Mouse (Mus musculus) spleen, adult 18-20 months (tissue): ENCODE results near the gene Frmpd1.

Source experiments
- DNase-seq, 2 experiments: peaks; one replicate each; pipeline ENCODE4 v3.0.0; 2022; ENCODE audit warnings: mixed read lengths in 2 of 2

Frmpd1 gene

DNA sequence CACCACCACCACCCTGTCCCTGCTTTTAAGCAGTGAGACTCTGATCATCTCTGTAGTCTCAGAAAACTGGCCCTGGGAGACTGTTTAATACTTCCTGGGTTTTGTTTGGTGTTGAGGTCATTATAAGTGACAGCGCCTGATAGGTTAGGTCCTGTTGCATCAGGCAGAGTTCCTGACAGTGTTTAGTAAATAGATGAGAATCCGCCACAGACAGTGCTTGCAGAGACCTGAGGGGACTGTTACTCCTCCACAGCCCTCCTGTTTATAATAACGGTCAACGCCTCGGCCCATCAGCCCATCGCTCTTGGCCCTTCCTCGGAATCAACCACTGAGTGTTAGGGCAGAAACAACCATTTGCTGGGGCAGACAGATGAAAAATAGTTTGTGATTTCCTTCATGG, 57.5 kb downstream of the Frmpd1 start:
- no peak for DNase-seq

DNA sequence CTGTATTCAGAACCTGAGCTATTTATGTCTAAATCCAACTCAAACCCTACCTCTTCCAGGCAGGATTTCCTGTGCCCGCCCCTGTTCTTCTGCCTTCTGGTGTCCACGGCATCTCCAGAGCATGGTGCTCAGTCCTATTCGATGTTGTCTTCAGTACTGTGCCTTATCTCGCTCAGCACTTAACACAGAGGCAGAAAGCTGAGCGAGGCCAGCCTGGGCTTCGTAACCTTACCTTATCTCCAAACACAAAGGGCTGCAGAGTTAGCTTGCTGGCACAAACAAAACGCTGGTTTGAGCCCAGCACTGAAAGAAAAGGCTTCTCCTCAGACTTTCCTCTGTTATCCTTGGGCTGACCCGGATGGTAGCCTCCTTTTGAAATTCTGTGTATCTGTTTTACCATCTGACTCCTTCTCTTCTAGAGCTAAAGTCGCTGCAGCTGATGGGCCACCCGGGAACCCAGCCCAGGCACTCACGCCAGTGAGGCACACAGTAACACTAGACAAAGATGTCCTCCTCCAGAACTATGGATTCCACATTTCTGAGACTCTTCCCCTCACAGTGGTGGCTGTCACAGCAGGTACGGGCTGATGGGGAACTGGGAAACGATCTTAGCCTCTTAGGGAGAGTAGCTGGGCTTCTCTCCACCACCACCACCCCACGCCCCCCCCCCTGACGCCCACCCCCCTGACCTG, 58.7 kb downstream of the Frmpd1 start:
- DNase-seq = no peak

DNA sequence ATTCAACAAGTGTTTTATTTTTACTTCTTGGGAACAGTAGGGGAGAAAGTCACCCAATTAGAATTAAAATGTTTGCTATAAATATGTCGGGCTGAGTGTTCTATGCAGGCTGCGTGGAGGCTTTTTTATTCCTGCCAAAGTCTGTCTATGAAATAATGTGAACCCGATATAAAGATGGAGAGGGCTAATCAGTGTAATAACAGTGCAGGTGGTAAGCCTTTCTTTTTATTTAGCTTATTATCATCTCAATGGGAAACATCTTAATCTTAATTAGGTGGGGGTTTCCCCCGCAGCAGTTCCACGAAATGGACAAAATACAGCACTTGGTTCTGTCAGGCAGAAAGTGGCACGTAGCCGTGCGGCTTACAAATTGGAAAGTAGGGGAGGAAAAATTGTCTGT, 66.6 kb downstream of the Frmpd1 start:
- no peak for DNase-seq

DNA sequence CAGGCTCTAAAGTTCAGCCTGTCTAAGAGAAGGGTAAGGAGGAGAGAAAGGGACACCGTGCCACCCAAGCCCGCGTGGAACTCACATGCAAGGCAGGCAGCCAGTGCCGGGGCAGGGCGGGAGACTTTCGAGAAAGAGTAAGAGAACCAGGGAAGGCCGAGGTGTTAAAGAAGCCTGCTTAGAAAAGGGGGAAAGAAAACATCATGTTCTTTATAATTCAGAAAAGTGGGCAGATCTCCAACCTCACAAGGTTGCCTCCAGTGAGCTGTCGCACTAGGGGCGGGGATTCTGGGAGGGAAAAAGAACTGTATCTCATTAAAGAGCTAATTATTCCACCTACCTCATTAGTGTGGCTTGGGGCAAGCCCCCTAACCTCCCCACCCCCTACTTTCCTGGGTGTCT, 68.2 kb downstream of the Frmpd1 start:
- DNase-seq = no peak

DNA sequence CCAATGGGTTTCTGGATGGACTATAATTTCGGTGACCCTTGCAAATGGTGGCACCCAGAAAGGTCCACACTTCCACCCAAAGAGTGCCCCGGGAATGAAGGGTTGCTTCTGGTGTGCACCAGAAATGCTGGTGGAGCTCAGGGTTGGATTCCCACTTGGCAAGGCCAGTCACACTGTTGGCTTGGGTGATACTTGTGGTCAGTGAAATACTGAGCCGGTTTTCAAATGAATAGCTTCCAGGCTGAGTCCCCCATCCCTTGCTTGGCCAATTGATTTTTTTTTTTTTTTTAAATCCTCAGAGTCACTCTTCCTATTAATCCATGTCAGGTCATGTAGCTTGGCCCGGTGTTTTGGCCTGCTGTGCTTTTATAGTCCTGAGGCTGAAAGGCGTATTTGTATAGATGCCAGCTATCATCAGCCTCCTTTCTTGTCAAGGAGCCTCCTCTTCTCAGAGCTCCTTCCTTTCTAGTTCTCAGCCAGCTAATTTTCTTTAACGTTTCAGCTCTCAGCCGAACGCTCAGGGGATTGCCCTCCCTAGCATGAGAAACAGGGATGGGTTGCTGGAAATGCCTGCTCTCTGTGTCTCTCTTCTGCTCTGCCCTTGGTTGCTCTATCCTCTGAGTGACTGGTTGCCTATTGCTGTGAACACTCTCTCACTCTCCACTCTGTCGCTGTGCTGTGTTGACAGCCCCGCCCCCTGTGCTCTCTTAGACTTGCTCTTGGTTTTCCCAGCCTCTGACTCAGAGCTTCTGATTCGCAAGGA, 69.3 kb downstream of the Frmpd1 start:
- no peak for DNase-seq

DNA sequence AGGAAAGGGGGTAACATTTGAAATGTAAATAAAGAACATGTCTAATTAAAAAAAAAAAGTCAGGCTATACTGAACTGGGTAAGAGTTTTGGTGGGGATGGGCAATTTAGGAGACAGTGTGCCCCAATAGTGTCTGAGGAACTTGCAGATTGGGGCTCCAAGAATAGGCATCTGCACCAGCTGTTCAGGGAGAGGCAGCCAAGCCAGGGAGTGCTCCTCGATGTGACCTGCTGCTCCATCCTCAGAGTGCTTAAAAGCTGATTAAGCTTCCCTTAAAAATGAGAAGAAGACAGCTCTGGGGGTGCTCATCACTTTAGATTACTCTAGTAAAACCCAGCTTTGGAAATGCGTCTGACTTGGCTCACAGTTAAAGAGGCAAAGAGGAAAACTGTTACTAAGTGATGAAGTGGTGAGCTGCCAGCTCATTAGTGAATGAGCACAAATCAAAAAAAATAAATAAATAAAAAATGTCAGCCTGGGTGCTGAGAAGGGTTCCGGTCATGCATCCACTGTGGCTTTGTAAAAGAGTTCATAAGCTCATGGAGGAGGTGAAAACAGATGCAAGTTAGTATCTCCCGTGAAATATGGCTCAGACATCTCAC, 74.7 kb downstream of the Frmpd1 start:
- DNase-seq = no peak

DNA sequence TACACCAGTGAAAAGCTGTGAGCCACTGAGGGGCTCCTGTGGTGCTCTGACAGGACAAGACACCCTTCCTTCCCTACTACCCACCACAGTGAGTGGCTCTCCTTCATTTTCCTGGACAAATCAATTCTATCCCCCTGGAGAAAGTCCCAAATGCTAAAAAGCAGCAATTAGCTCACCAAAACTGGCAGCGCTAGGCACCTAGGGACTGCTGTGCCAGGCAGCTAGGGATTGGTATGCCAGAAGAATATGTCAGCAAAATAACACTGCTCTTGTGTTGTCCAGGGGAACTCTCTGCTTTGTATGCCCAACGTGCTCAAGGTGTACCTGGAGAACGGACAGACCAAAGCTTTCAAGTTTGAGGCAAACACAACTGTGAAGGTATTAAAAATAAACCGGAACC, 76.9 kb downstream of the Frmpd1 start:
- DNase-seq = no peak

DNA sequence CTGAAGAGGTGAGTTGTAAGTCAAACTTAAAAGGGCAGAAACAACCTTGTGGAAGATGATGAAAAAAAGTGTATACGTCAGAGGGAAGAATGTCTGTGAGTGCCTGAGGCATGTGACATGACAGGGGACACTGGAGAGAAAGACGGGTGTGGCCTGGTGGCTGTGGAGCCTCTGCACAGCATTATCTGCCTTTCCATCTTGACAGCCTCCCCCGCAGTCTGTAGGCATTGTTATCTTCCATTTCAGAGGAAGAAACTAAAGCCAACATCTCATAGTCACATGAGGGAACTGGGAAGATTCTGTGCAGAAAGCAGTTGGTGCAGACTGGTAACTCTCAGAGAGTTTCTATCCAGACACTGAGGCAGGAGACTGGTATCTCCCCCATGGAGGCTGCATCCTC, 83.2 kb downstream of the Frmpd1 start:
- DNase-seq = no peak

DNA sequence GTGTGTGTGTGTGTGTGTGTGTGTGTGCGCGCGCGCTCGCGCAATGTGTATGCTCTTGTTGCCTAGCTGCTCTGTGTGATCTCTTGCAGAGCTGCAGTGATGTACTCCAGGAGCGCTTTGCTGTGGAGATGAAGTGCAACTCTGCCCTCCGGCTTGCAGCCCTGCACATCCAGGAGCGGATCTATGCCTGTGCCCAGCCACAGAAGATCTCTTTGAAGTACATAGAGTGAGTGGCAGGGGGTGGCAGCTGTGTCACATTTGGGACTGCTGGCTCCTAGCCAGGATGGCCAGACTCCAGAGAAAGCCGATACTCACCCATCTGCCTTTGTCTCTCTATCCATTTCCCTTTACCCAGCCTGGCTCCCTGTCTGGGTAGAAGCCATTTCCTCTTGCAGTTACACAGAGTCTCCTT, 86.4 kb downstream of the Frmpd1 start:
- DNase-seq = no peak

DNA sequence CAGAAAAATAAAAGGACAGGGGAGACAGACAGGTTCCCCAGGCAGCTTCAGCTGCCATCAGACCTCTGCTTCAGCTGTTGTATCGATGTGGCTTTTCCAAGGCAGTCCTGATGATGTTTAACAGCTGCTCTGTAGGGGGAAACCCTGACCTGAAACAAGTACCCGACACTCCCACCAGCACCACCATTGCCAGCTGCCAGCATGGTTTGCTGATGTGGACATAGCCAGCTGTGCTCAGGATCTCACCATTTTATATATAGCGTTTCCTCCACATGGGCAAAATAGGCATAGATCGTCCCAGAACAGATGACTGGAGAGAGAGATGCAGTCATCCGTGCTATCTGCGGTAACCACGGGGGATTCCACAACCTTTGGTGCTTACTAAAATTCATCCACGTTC, 91.1 kb downstream of the Frmpd1 start:
- no peak for DNase-seq

DNA sequence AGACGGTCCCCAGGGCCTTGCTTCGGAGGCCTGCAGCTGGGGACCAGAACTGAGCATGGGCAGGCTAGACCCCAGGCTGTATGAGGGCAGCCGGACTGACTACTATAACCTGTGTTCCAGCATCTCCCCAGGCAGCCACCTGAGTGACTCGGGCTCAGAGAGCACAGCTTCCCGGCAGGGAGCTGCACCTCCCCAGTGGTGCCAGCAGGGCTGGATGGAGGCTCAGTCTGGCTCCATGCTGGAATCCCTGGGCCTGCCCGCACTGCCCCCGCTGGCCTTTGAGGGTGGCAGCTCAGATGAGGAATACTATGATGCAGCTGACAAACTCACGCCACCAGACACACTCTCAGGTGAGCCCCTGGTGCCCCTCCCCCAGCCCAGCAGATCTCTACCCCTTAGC, 94.6 kb downstream of the Frmpd1 start:
- DNase-seq = no peak

DNA sequence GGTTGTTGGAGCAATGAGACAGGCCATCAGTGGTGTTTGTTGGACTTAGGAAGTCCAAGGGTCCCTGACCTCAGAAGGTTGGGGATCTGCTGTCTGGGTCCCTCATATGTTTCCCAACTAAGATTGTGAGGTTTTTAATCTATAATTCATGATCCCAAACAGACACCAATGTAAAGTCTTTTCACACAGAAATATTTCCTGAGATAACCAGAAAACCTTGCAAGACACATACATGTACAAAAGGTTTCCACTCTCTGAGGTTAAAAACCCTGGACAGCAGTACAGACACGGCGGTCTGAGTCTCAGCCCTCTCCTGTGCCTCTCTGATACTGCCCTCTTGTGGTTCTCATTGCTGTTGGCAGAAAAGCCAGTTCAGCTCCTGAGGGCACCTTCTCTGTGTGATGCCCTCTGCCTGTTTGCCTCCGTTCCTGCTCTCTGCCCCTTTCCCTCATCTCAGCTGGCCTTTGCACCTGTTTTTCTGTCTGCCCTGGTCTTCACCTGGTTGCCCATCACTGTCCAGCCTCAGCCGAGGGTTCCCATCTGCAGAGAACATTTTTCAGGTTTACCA, 95.4 kb downstream of the Frmpd1 start:
- DNase-seq = peak in 1 of 2 experiments; percentile 33

DNA sequence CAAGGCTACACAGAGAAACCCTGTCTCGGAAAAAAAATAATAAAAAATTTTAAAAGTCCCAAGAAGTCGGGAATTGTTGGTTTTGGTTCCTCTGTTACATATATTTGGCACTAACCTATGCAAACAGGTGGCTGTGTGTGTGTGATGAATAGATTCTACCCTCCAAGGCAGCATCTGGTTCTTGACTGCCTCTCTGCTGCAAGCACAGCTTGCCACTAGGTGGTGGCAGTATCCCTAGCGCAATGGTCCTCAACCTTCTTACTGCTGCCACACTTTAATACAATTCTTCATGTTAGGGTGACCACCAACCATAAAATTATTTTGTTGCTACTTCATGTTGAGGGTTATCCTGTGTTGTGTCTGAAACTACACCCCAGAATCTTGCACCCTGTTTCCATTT, 101.6 kb downstream of the Frmpd1 start:
- DNase-seq = no peak

DNA sequence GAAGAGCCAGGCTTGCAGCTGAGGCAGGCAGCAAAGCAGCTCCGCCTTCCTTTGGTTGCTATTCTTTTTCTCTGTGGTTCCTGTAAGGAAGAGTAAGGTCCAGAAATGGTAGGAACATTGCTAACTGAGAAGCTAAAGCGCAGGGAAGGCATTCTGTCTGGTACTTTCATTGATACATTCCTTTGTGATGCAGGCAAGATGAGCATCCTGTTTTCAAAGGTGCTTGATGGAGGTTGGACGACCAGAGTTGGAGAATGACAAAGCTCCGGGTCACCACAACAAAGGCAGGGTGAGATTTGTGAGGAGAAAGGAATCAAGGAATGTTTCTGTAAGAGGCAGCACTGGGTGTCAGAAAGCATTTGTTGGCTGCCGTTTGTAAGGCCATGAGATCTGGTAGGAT, 103.2 kb downstream of the Frmpd1 start:
- no peak for DNase-seq

DNA sequence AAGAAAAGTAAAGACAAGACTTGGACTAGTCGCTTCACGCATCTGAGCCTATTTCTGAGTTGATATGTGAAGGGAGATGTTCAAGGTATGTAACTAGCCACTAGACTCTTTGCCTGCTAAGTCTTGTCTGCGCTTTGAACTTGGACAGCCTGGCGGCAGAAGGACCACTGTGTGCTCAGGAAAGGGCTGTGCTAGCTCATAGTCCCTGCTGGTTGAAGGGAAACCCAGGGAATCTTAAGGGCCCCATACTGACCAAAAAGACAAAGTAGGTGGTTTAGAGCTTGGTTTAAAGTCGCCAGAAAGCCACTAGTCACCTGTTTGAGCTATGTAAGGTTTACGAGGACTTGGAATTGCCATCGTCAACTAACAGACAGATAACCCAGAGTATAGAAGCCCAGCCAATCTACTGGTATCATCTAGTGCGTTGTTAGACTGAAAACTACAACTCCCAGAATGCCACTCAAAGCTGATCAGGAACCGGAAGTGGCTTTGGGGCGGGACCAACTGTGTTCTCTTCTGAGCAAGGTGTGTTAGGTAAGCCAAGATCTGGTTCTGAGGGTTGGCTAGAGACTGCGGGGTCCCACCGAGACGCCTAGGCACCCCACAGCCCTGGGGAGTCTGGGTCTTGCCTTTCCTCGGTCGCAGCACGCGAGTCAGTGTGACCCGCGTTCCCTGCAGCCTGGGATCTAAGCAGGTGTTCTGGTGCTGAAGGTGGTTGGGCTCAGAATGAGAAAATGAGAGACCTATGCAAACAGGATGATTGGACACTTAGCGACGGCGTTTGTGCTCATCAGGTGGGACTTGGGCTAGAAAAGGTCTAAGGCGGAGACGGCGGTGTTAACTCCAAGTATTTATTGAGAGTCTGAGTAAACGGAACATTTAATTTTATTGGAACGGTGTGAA, 112.2 kb downstream of the Frmpd1 start, which contains the start of gene Trmt10b:
Trmt10b (plus strand) TSS at position 466 of the 903 bp plus-strand sequence.
- peak; percentile 51 to 73 for DNase-seq

DNA sequence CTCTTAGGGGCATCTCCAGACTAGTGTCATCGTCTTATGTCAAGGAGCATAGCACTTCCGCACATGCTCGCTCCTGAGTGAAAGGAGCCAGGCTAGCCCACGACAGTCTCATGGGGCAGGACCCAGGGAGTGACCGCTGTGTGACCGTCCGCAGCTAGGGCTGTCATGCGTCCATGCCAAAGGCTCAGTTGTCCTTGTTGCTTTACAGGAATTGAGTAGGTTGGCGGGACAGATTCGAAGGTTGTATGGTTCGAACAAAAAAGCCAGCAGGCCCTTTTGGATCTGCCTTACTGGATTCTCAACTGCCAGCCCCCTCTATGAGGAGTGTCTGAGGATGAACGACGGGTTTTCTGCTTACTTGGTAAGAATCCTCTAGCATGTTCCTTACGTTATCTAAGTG, 120.9 kb downstream of the Frmpd1 start:
- DNase-seq = no peak

DNA sequence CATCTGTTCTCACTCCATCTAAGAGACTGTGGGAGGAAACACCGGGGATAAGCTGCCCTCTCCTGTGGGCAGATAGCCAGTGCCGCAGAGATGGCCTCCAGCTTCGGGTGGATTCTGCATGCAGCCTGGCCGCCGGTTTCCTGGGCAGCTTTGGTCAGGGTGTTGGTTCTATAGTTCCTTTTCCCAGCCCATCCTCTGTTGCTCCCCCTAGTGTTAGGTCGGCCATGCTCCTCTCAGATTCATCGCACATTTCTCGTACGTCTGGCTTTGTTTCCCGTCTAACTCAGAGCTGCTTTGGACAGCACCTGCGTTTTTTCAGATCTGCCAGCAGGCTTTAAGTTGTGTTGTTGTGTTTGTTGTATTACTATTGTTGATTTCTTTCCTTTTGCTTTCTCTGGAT, 123.4 kb downstream of the Frmpd1 start:
- no peak for DNase-seq

DNA sequence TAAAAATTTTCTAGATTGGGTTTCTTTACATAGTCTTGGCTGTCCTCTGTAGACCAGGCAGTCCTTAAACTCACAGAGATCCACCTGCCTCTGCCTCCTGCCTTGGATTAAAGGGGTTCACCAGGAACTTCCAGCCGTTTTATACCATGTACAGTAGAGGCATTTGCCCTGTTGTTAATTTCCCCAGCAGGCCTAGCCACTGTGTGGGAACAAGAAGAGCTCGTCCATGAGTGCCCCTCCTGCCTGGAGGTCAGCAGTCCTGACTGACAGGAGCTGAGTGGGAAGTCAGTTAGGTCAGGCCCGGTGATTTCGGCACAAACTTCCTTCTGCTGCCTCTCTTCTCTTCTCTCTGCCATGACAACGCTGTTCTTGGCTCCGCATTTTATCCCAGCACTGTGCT, 123.9 kb downstream of the Frmpd1 start:
- DNase-seq = no peak

DNA sequence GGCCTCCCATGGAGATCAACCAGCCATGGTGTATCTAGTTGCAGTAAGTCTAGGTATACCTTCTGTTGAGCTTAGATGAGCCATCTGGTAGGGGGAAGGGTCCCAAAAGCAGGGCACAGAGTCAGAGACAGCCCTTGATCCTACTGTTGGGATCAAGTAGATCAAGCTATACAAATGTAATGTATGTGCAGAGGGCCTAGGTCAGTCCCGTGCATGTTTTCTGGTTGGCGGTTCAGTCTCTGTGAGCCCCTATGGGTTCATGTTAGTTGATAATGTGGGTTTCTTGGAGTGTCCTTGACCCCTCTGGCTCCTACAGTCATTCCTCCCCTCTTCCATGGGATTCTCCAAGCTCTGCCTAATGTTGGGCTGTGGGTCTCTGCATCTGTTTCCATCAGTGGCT, 126.4 kb downstream of the Frmpd1 start:
- DNase-seq = no peak

DNA sequence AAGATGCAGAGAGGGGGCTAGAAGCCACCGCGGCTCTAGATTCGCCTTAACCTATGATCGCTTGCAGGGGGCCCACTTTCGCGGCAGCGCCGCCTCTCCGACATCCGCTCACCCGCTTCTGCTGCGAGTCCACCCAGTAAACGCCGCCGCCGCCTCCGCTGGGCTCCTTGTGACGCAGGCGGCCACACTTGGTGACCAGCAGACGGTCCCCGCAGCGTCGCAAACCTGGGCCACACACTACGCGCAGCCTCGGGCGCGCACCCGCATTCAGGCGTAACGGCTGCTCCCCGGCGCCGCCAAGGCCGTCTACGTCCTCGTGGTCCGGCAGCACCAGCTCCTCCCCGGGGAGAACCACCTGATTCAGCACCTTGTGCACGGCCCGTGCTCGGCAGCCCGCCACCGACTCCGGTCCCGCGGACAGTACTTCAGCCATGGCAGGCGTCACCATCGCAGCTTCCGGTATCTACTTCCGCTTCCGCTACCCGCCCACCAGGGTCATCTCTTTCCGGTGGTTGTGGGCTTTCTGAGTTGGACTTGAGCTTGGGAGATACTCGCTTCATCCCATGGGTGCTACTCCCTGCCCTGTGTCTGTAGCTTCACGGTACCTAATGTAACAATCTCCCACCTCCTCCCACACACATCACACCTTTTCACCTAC, 135.6 kb downstream of the Frmpd1 start:
- peak; percentile 66 to 77 for DNase-seq

DNA sequence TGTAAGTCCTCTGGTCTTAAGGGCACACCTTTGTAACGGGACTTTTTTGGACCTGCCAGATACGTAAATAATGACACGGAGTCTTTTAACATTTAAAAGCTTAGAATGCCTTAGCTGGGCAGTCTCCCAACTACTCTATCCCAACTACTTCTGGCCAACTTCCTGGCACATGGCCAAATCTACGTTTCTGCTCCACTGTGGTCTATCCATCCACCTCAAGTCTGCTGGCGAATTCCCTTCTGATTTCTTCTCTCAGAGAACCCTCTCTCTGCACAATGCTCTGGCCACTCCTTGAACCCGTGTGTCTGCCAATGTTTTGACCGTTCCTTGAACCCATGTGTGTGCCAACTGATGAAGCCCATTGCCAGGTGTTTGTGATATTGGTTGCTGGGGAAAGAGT, 146.5 kb downstream of the Frmpd1 start:
- DNase-seq = no peak

DNA sequence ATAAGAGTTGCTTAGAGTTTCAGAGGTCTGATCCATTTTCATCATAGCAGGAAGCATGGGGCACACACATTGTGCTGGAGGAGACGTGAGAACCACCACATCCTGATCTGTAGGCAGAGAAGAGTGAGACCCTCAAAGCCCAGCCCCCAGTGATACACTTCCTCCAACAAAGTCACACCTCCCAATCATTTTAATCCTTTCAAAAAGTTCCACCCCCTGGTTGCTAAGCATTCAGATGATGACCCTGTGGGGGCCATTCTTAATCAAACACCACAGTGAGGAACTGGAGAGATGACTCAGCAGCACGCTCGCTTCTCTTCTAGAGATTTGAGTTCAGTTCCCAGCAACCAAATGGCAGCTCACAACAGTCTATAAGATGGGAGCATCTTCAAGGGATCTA, 147.8 kb downstream of the Frmpd1 start:
- DNase-seq = no peak
